8 mouse cellular contexts compared by ENCODE assay signal in the genomic region with DNA sequence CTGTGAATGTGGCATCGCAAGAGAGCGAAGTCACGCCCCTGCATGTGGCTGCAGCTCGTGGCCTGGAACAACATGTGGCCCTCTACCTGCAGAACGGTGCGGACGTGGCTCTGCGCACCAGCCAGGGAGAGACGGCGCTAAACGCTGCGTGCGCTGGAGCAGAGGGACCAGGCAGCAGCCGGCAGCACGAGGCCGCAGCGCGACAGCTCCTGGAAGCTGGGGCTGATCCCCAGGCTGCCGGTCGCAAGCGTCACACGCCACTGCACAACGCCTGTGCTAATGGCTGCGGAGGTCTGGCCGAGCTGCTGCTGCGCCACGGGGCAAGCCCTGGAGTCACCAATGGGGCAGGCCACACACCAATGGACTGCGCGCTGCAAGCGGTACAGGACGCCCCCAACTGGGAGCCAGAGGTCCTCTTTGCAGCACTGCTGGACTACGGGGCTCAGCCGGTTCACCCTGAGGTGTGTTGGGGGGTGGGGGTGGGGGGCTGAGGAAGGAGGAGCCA. TPM values are rescaled to one million over a fixed set of nuclear protein-coding genes. Genes with fewer than 3 reads are reported as not detected.
DNase-seq lines count a peak whose midpoint lies in the region; ATAC-seq lines count a peak whose summit lies in the region.

No protein-coding gene starts in this region.

- ATAC-seq in forebrain, embryonic 13.5 days, result peak; percentile 36; the same call in 1 of the 2 replicates
- ATAC-seq in midbrain, embryonic 11.5 days (ENCODE audit: low FRiP score), result peak; percentile 78
- no peak for ATAC-seq in monocyte, adult 5-6 weeks (replicated peaks; ENCODE audit: insufficient number of reproducible peaks, low FRiP score, low TSS enrichment, poor library complexity, severe bottlenecking)

- H3K4me3 ChIP-seq in forebrain, embryonic 13.5 days, result peak overlapping the region; percentile 37
- H3K4me3 ChIP-seq in midbrain, embryonic 11.5 days (ENCODE audit: low read depth, low read length), result peak overlapping the region; percentile 33

- H3K27ac ChIP-seq in forebrain, embryonic 13.5 days, result no peak overlapping the region
- H3K27ac ChIP-seq in midbrain, embryonic 11.5 days (ENCODE audit: low read depth, low read length), result no peak overlapping the region

- H3K9ac ChIP-seq in forebrain, embryonic 13.5 days, result peak overlapping the region; percentile 62
- H3K9ac ChIP-seq in midbrain, embryonic 11.5 days (ENCODE audit: low read length), result peak overlapping the region; percentile 66

- WGBS in forebrain, embryonic 13.5 days, result 1% methylated on average over 33 of the region's 33 CpGs
- 1% methylated on average over 33 of the region's 33 CpGs for WGBS in midbrain, embryonic 11.5 days

- peaks cover 20% of the 10 kb centered on the region for H3K27me3 ChIP-seq in forebrain, embryonic 13.5 days
- H3K27me3 ChIP-seq in midbrain, embryonic 11.5 days (ENCODE audit: control insufficient read depth, insufficient read depth, low read length), result peaks cover 5% of the 10 kb centered on the region

- peaks cover 9% of the 10 kb centered on the region for H3K4me1 ChIP-seq in forebrain, embryonic 13.5 days
- H3K4me1 ChIP-seq in midbrain, embryonic 11.5 days (ENCODE audit: control insufficient read depth, insufficient read depth, low read length), result peaks cover 4% of the 10 kb centered on the region

- peak overlapping the region; percentile 73 for H3K4me2 ChIP-seq in forebrain, embryonic 13.5 days
- H3K4me2 ChIP-seq in midbrain, embryonic 11.5 days, result peak overlapping the region; percentile 65

- peak; percentile 29 to 35 for DNase-seq in left cerebral cortex, postnatal 25 days (ENCODE audit: low spot score in 2 of 2)
- no peak for DNase-seq in left cerebral cortex, adult 8-10 months (ENCODE audit: low spot score in 2 of 2)
- DNase-seq in brain, adult 2 months (ENCODE audit: low read depth, low spot score), result peak; percentile 70
- peak; percentile 74 for DNase-seq in kidney, postnatal 10 days
- peak; percentile 94 for DNase-seq in midbrain, embryonic 11.5 days (ENCODE audit: low spot score, missing footprints)
- DNase-seq in c-Kit-positive CD71-positive TER-119-positive erythroid progenitor cells, embryonic 14.5 days (ENCODE audit: low spot score), result no peak

- intact Hi-C loops in left cerebral cortex, postnatal 25 days (cut with DNase I), result no loop called here

- no peaks in the 10 kb centered on the region for H3K36me3 ChIP-seq in forebrain, embryonic 13.5 days (ENCODE audit: poor library complexity, severe bottlenecking)
- no peaks in the 10 kb centered on the region for H3K36me3 ChIP-seq in midbrain, embryonic 11.5 days (ENCODE audit: control insufficient read depth, insufficient read depth, low read length)

- H3K9me3 ChIP-seq in forebrain, embryonic 13.5 days (replicated peaks), result no peaks in the 10 kb centered on the region
- H3K9me3 ChIP-seq in midbrain, embryonic 11.5 days (ENCODE audit: control insufficient read depth, low read length), result no peaks in the 10 kb centered on the region

RNA-seq across cellular contexts. Expression of a gene that starts 7.9 kb away (rescaled TPM):
- total RNA-seq in left cerebral cortex, postnatal 25 days (2021), result 1 to 10 TPM; 1.2 TPM
- 1 to 10 TPM; 2.8 to 3.7 (median 3.3) TPM for total RNA-seq in left cerebral cortex, adult 8-10 months (2022)
- not detected in 2 replicates for polyA plus RNA-seq in forebrain, embryonic 13.5 days (2015; fragmentation: Nextera tagmentation; extraction: Ambion mirVana)
- 0.08 TPM in 1 of 2 replicates, not detected in the other for polyA plus RNA-seq in midbrain, embryonic 11.5 days (2014; fragmentation: Nextera tagmentation; extraction: Ambion mirVana)
- total RNA-seq in monocyte, adult 5-6 weeks (2017), result not detected in 3 replicates

RNA-seq across cellular contexts. Expression of a gene that starts 8.3 kb away (rescaled TPM):
- 10 to 100 TPM; 67.8 to 71.4 TPM for total RNA-seq in left cerebral cortex, postnatal 25 days (2021)
- 10 to 100 TPM; 62.1 to 70.6 (median 65.6) TPM for total RNA-seq in left cerebral cortex, adult 8-10 months (2022)
- 63.2 and 69.6 TPM in 2 replicates for polyA plus RNA-seq in forebrain, embryonic 13.5 days (2015; fragmentation: Nextera tagmentation; extraction: Ambion mirVana)
- 54.0 and 55.7 TPM in 2 replicates for polyA plus RNA-seq in midbrain, embryonic 11.5 days (2014; fragmentation: Nextera tagmentation; extraction: Ambion mirVana)
- 25.7 to 34.3 TPM (median 26.5 TPM) in 3 replicates for total RNA-seq in monocyte, adult 5-6 weeks (2017)

RNA-seq across cellular contexts. Expression of a gene that starts 20.0 kb away (rescaled TPM):
- 100 to 1,000 TPM; 231 to 242 TPM for total RNA-seq in left cerebral cortex, postnatal 25 days (2021)
- total RNA-seq in left cerebral cortex, adult 8-10 months (2022), result 100 to 1,000 TPM; 202 to 218 (median 208) TPM
- 21.8 and 22.7 TPM in 2 replicates for polyA plus RNA-seq in forebrain, embryonic 13.5 days (2015; fragmentation: Nextera tagmentation; extraction: Ambion mirVana)
- 13.3 and 15.2 TPM in 2 replicates for polyA plus RNA-seq in midbrain, embryonic 11.5 days (2014; fragmentation: Nextera tagmentation; extraction: Ambion mirVana)
- total RNA-seq in monocyte, adult 5-6 weeks (2017), result 29.9 to 43.6 TPM (median 29.9 TPM) in 3 replicates

RNA-seq across cellular contexts. Expression of a gene that starts 27.8 kb away (rescaled TPM):
- 1 to 10 TPM in 1 of 2 experiments, under 1 TPM in 1; 0.94 to 1.1 TPM for total RNA-seq in left cerebral cortex, postnatal 25 days (2021)
- 1 to 10 TPM in 3 of 4 experiments, under 1 TPM in 1; 0.76 to 1.6 (median 1.4) TPM for total RNA-seq in left cerebral cortex, adult 8-10 months (2022)
- 11.0 and 13.7 TPM in 2 replicates for polyA plus RNA-seq in forebrain, embryonic 13.5 days (2015; fragmentation: Nextera tagmentation; extraction: Ambion mirVana)
- polyA plus RNA-seq in midbrain, embryonic 11.5 days (2014; fragmentation: Nextera tagmentation; extraction: Ambion mirVana), result 17.4 and 18.4 TPM in 2 replicates
- total RNA-seq in monocyte, adult 5-6 weeks (2017), result not detected in 3 replicates

RNA-seq across cellular contexts. Expression of a gene that starts 43.1 kb away (rescaled TPM):
- 100 to 1,000 TPM; 123 to 127 TPM for total RNA-seq in left cerebral cortex, postnatal 25 days (2021)
- 100 to 1,000 TPM; 102 to 118 (median 113) TPM for total RNA-seq in left cerebral cortex, adult 8-10 months (2022)
- polyA plus RNA-seq in forebrain, embryonic 13.5 days (2015; fragmentation: Nextera tagmentation; extraction: Ambion mirVana), result 96.1 and 98.8 TPM in 2 replicates
- polyA plus RNA-seq in midbrain, embryonic 11.5 days (2014; fragmentation: Nextera tagmentation; extraction: Ambion mirVana), result 84.7 and 86.1 TPM in 2 replicates
- 160 to 166 TPM (median 161 TPM) in 3 replicates for total RNA-seq in monocyte, adult 5-6 weeks (2017)

Comparison
In these comparisons a context has a peak if more than half of its experiments do, and no peak if none do; other contexts are left out.
1. DNase-seq: peak in left cerebral cortex, postnatal 25 days (2 of 2), brain, adult 2 months (single experiment), kidney, postnatal 10 days (single experiment) and midbrain, embryonic 11.5 days (single experiment); none in left cerebral cortex, adult 8-10 months (0 of 2) and c-Kit-positive CD71-positive TER-119-positive erythroid progenitor cells, embryonic 14.5 days (single experiment).